Mouse (Mus musculus) hindbrain, embryonic 14.5 days (tissue): Measurements from ENCODE around the gene Cdk5rap3. TPM values are rescaled to one million over a fixed set of nuclear protein-coding genes. Genes with fewer than 3 reads are reported as not detected.

Experiments used
- ATAC-seq: fragments of 200-750 bp; cut with Nextera tagmentation; 2 replicates; pipeline ENCODE4 v1.8.0; 2017; ENCODE audit warnings: moderate number of reproducible peaks, mild to moderate bottlenecking, moderate TSS enrichment, moderate library complexity; ENCODE audit not compliant: low FRiP score
- DNase-seq: peaks from one replicate; pipeline ENCODE4 v3.0.0-alpha.2; 2015; ENCODE audit warnings: low spot score
- H3K27ac ChIP-seq: fragments of 300-500 bp; sonication (generic); 2 replicates; pipeline ENCODE4 v1.5.1; 2014; ENCODE audit warnings: mild to moderate bottlenecking, moderate library complexity
- H3K27me3 ChIP-seq: fragments of 300-500 bp; sonication (generic); 2 replicates; pipeline ENCODE4 v1.6.1; 2014; ENCODE audit warnings: mild to moderate bottlenecking, low read length, mixed read lengths; ENCODE audit not compliant: control insufficient read depth, insufficient read depth
- H3K36me3 ChIP-seq: fragments of 300-500 bp; sonication (generic); replicated peaks from 2 replicates; pipeline ENCODE4 v1.6.1; 2014; ENCODE audit not compliant: control insufficient read depth, insufficient read depth
- H3K4me1 ChIP-seq: fragments of 300-500 bp; sonication (generic); replicated peaks from 2 replicates; pipeline ENCODE4 v1.6.1; 2014; ENCODE audit warnings: antibody characterized with exemption, low read length, mixed read lengths; ENCODE audit not compliant: control insufficient read depth, insufficient read depth
- H3K4me2 ChIP-seq: fragments of 300-500 bp; sonication (generic); replicated peaks from 2 replicates; pipeline ENCODE4 v1.6.1; 2014; ENCODE audit warnings: mild to moderate bottlenecking, moderate library complexity
- H3K4me3 ChIP-seq: fragments of 300-500 bp; sonication (generic); replicated peaks from 2 replicates; pipeline ENCODE4 v1.5.1; 2014; ENCODE audit warnings: mild to moderate bottlenecking, low read length
- H3K9ac ChIP-seq: fragments of 300-500 bp; sonication (generic); 2 replicates; pipeline ENCODE4 v1.6.1; 2014
- H3K9me3 ChIP-seq: fragments of 300-500 bp; sonication (generic); 2 replicates; pipeline ENCODE4 v1.6.1; 2016; ENCODE audit warnings: low read length; ENCODE audit not compliant: control insufficient read depth
- WGBS: fragments of 180-500 bp; shearing (Covaris S2); extraction: QIAGEN DNeasy Blood & Tissue Kit; methylation state at CpG from one replicate; pipeline ENCODE4 v1.1.7; 2014; 5-methylcytosine and 5-hydroxymethylcytosine counted together
- polyA plus RNA-seq: library from polyadenylated mRNA; unstranded; fragments of >200 nt; fragmentation: Nextera tagmentation; extraction: Ambion mirVana; gene quantifications from 2 replicates; pipeline ENCODE4 v1.2.1, GENCODE M21; 2014

Cdk5rap3 gene
- polyA plus RNA-seq, 1 experiment from 2014 or later: 77.8 TPM

DNA sequence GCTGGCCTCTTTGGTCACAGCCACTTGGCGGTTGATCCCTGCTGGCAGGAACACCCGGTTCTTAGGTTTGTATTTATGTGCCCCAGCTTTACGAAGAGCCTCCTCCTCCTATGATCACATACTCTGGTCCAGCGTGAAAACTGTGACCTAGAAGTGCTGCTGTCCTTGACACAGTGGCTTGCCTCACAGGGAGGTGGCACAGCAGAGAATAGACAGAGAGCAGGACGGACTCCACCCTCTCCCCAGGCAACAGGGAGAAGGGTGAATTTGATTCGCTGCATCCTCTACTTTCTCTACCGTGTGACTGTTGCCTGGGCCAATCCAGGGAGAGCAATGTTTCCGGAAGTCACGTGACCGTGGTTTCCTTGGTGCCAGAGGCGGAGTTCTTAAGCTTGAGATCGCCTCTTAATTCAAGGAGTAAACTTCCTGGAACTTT lies 18.6 kb upstream of the Cdk5rap3 start:
- WGBS: 30% methylated on average over 12 of the region's 12 CpGs
- H3K4me1 ChIP-seq: no peaks in the 10 kb centered on the region
- H3K27ac ChIP-seq: no peak overlapping the region
- 0 out of 2 replicates have a peak, but pooled peaks cover under 1% of the 10 kb centered on the region for H3K27me3 ChIP-seq
- no peaks in the 10 kb centered on the region for H3K36me3 ChIP-seq
- peak; percentile 45 for DNase-seq
- H3K4me3 ChIP-seq: no peak overlapping the region
- no peak for ATAC-seq
- H3K4me2 ChIP-seq: peak overlapping the region; percentile 23
- no peak overlapping the region for H3K9ac ChIP-seq
- no peaks in the 10 kb centered on the region for H3K9me3 ChIP-seq

DNA sequence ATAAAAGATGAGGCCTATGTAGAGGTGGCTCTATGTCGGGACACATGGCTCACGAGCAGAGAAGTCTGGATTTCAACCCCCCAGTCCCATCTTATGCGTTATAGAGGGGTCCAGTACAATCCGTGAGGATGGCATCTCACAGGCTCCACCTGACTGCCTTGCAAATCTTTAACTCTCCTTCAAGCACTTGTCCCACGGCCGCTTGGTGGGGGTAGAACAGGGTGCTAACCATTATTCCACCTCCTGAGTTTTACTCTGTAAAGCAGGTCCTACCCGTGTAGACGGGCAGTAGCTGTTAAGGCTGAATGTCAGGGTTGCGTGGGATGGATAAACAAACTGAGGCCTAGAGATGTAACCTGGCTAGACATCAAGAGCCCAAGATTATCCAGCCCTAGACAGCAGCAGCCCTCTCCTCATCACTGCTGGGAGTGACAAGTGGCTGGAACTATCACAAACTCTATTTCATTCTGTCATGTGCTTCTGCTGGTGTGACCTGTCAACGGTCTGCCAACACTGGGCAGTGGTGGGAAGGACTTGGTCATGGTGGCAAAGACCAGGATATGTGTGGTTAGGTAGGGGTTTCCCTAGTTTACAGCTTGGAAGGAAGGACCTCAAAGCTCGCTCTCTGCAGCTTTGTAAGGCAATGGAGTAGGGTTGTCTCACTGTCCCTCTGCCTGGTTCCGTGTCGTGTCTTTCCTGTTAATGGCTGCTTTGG lies 17.4 kb upstream of the Cdk5rap3 start:
- Histone ChIP-seq H3K36me3 (no peaks in the 10 kb centered on the region), H3K9me3 (no peaks in the 10 kb centered on the region), H3K27ac (no peak overlapping the region), H3K9ac (no peak overlapping the region), H3K27me3 (peaks cover 5% of the 10 kb centered on the region; the same call in 1 of the 2 replicates), H3K4me2 (no peak overlapping the region), H3K4me3 (no peak overlapping the region), H3K4me1 (no peaks in the 10 kb centered on the region)
- 91% methylated on average over 13 of the region's 13 CpGs for WGBS
- ATAC-seq: no peak
- no peak for DNase-seq

DNA sequence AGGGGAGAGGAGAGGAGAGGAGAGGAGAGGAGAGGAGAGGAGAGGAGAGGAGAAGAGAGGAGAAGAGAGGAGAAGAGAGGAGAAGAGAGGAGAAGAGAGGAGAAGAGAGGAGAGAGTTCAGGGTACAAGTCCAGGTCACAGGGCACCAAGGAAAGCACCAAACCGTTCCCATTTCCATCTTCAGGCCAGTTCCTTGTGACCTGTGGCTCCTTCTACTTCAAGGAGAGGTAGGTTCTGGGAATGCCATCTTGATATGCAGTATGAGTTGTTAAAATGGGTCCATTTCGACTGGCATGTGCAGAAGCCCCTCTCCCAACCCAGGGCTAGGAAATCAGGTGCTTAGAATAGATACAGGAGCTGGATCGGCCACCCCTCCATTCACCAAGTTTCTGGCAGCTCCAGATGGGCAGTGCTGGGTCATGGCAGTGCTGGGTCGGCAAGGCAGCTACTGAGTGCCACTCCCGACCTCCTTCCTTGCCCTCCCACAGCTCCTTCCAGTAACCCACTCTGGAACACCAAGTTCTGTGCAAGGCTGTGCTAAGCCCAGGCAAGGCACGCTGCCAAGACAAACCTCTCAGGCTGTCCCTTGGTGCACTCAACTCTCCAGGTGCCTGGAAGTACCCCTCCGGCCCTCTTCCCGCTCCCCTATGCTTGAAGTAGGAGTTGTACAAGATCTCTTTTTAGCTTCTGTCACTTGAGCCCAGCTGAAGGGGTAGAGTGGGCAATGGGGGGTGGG lies 15.2 kb upstream of the Cdk5rap3 start:
- Histone ChIP-seq H3K36me3 (no peaks in the 10 kb centered on the region), H3K4me1 (no peaks in the 10 kb centered on the region), H3K4me2 (no peak overlapping the region), H3K27me3 (peaks cover 5% of the 10 kb centered on the region; the same call in 1 of the 2 replicates), H3K27ac (no peak overlapping the region), H3K9ac (no peak overlapping the region), H3K9me3 (no peaks in the 10 kb centered on the region), H3K4me3 (no peak overlapping the region)
- DNase-seq (no peak), ATAC-seq (no peak)
- 71% methylated on average over 8 of the region's 8 CpGs for WGBS

DNA sequence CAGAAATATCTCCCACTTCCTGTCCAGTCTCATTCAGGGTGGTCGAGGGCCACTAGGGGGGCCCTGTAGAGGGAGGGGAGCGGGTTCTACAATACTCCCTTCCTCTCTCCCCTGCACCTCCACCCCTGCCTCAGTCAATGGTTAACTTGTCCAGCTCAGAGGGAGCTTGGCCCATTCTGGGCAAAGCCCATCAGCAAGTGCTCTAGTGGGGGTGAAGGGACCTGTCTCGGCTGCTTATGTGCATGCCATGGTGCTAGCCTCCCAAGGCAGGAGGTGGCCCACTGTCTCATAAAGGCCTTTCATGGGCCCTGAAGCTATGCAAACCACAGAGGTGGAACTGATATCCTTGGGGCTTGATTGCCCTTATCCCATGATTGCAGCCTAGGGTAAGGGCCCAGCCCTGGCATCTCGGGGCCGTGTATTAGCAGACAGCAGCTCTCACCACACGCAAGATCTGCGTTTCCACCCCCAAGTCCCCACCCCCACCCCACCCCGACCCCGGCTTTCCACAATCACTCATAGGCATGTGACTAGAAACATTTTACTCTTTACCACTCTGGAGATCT lies 13.6 kb upstream of the Cdk5rap3 start:
- ATAC-seq (no peak), DNase-seq (no peak)
- no peak overlapping the region for H3K9ac ChIP-seq
- H3K27me3 ChIP-seq: peaks cover 5% of the 10 kb centered on the region; the same call in 1 of the 2 replicates
- no peak overlapping the region for H3K27ac ChIP-seq
- H3K4me2 ChIP-seq: no peak overlapping the region
- no peaks in the 10 kb centered on the region for H3K9me3 ChIP-seq
- no peak overlapping the region for H3K4me3 ChIP-seq
- WGBS: 69% methylated on average over 9 of the region's 9 CpGs
- H3K36me3 ChIP-seq: no peaks in the 10 kb centered on the region
- no peaks in the 10 kb centered on the region for H3K4me1 ChIP-seq

DNA sequence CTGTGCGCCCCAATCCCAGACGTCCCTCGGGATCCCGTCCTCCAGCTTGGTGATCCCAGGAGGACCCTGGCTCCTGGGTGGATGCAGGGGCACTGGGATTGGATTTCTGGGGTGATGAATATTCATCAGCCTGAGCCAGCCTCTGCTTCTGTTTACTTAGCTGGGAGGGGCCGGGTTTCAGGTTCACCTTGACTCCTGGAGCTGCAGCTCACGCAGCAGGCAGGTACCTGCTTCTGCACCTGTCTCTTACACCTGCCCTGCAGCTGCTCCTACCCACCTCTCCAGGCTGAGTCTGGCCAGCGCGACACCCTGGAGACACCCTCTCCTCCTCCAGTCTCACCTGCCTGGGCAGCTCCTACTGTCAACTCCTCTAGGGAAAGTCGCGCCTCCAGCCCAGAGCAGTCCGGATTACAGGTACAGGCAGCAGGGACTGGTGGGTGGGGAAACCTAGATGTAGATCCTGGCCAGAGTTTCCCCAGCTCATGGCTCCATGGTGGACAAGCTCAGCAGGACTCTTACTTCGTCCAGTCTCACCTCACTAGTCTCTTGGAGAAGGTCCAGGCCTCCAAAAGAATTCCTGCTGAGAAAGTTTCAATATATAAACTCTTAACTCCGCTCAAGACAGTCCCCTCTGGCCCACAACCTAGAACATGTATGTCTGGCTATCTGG lies 12.9 kb upstream of the Cdk5rap3 start:
- DNase-seq (no peak), ATAC-seq (no peak)
- Histone ChIP-seq H3K4me3 (no peak overlapping the region), H3K4me1 (no peaks in the 10 kb centered on the region), H3K27ac (no peak overlapping the region), H3K27me3 (peaks cover 5% of the 10 kb centered on the region; the same call in 1 of the 2 replicates), H3K9me3 (no peaks in the 10 kb centered on the region), H3K9ac (no peak overlapping the region), H3K36me3 (no peaks in the 10 kb centered on the region), H3K4me2 (no peak overlapping the region)
- WGBS: 19% methylated on average over 13 of the region's 13 CpGs

DNA sequence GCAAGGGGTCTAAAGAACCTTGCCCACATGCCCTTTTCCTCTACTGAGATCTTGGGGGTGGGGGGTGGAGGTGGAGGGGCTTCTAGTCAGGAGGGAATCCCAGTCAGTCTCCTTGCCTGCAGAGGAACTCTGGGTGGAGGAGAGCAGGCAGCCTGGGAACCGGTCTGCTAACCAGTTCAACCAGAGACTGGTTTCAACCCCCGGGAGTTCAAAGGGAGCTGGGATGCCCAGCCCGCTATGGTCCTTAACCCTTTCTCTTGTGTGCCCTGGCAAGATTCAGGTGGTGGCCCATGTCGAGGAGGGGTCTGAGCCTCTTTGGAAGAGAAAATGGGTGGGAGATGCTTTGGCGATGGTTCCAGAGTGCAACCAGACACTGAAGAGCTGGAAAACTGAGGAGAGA lies 12.4 kb upstream of the Cdk5rap3 start:
- H3K9ac ChIP-seq: no peak overlapping the region
- WGBS: 13% methylated on average over 5 of the region's 5 CpGs
- no peak overlapping the region for H3K4me2 ChIP-seq
- H3K4me1 ChIP-seq: no peaks in the 10 kb centered on the region
- no peak for ATAC-seq
- no peak overlapping the region for H3K4me3 ChIP-seq
- H3K36me3 ChIP-seq: no peaks in the 10 kb centered on the region
- peaks cover 5% of the 10 kb centered on the region; the same call in 1 of the 2 replicates for H3K27me3 ChIP-seq
- DNase-seq: no peak
- no peaks in the 10 kb centered on the region for H3K9me3 ChIP-seq
- no peak overlapping the region for H3K27ac ChIP-seq

DNA sequence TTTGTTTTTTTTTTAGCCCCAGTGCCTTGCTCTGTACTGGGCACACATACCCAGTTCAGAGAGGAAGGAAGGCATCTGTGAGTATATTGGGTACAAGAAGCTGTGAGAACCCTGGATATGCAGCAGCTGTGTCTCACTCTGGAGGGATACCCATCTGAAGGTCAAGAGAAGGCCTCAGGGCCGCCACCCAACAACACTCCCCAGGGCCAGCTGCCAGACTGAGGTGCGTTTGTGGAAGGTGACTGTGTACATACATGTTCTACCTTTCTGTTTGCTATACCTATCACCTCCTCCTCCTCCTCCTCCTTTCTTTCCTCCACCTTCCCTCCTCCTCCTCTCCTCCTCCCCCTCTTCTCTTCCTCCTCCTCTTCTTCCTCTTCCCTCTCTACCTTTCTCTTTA lies 11.8 kb upstream of the Cdk5rap3 start, which contains the start of gene Prr15l:
Gene Prr15l (plus strand): TSS at position 17 of the 400 bp plus-strand sequence.
- Histone ChIP-seq H3K4me3 (no peak within 1 kb of the TSS), H3K27me3 (peaks cover 5% of the 10 kb centered on the region; the same call in 1 of the 2 replicates), H3K4me1 (no peaks in the 10 kb centered on the region), H3K4me2 (no peak within 1 kb of the TSS), H3K9me3 (no peaks in the 10 kb centered on the region), H3K9ac (no peak within 1 kb of the TSS), H3K27ac (no peak within 1 kb of the TSS), H3K36me3 (no peaks in the 10 kb centered on the region)
- ATAC-seq (no peak), DNase-seq (no peak)
- 77% methylated on average over 2 of the region's 2 CpGs for WGBS

DNA sequence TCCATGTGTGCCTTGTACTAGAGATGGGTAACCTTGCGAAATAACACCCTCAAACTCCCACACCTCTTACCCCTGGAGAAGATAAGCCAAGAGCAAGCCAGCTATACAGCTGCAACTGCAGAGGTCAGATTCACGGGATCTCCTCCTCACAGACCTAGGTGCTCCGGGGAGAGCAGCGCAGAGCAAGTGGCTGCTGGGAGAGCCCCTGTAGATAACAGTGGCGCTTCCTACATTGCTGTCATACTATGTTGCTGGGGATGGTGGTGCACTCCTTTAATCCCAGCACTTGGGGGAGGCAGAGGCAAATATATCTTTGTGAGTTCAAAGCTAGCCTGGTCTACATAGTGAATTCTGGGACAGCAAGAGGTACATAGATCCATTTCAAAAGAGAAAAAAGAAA lies 10.3 kb upstream of the Cdk5rap3 start:
- no peaks in the 10 kb centered on the region for H3K9me3 ChIP-seq
- H3K36me3 ChIP-seq: no peaks in the 10 kb centered on the region
- DNase-seq (no peak), ATAC-seq (no peak)
- H3K9ac ChIP-seq: no peak overlapping the region
- H3K27me3 ChIP-seq: peaks cover 5% of the 10 kb centered on the region; the same call in 1 of the 2 replicates
- no peak overlapping the region for H3K4me3 ChIP-seq
- no peak overlapping the region for H3K4me2 ChIP-seq
- no peaks in the 10 kb centered on the region for H3K4me1 ChIP-seq
- no peak overlapping the region for H3K27ac ChIP-seq
- WGBS: 83% methylated on average over 5 of the region's 5 CpGs
